Mouse (Mus musculus) adipocyte (in vitro differentiated cells): ENCODE measurements around the gene Mblac2.
A peak's percentile ranks its signal among the peaks of the same experiment; 100 is the strongest.
"Not testable (repeated sequence)": the region's sequence is repeated elsewhere in the genome, so short reads cannot be mapped to it uniquely, and the experiment has no call there.

Experiments used
- DNase-seq: peaks from one replicate; pipeline ENCODE4 v3.0.0-alpha.2; 2016; ENCODE audit warnings: low spot score

Gene Mblac2

GRCm38 (mm10) chr13:81710775-81711545 lies at the start of gene Mblac2, which contains the start of gene Polr3g:
Mblac2 (plus strand) TSS chr13:81711341.
Polr3g (minus strand) TSS chr13:81711013.
- peak; percentile 89 for DNase-seq

- DNase-seq: no peak
These were observed 47.4 kb upstream of the Mblac2 start for GRCm38 (mm10) chr13:81663566-81664330.

GRCm38 (mm10) chr13:81664331-81664698 lies 46.8 kb upstream of the Mblac2 start:
- peak; percentile 54 for DNase-seq

GRCm38 (mm10) chr13:81667713-81668112 lies 43.4 kb upstream of the Mblac2 start:
- DNase-seq: no peak

GRCm38 (mm10) chr13:81675333-81675732 lies 35.8 kb upstream of the Mblac2 start:
- DNase-seq: no peak

GRCm38 (mm10) chr13:81683107-81683506 lies 28.0 kb upstream of the Mblac2 start:
- no peak for DNase-seq

GRCm38 (mm10) chr13:81684258-81684657 lies 26.9 kb upstream of the Mblac2 start:
- peak; percentile 15 for DNase-seq

- no peak for DNase-seq
These were observed 26.3 kb upstream of the Mblac2 start for GRCm38 (mm10) chr13:81684884-81685283.

GRCm38 (mm10) chr13:81689587-81689986 lies 21.6 kb upstream of the Mblac2 start:
- no peak for DNase-seq

GRCm38 (mm10) chr13:81690477-81690876 lies 20.7 kb upstream of the Mblac2 start:
- DNase-seq: no peak

GRCm38 (mm10) chr13:81691606-81692005 lies 19.5 kb upstream of the Mblac2 start:
- no peak for DNase-seq

GRCm38 (mm10) chr13:81694446-81694845 lies 16.7 kb upstream of the Mblac2 start:
- no peak for DNase-seq

- no peak for DNase-seq
These were observed 8.0 kb upstream of the Mblac2 start for GRCm38 (mm10) chr13:81703148-81703547.

- DNase-seq: no peak
These were observed 7.5 kb upstream of the Mblac2 start for GRCm38 (mm10) chr13:81703621-81704020.

GRCm38 (mm10) chr13:81706311-81706710 lies 4.8 kb upstream of the Mblac2 start:
- DNase-seq: no peak

- DNase-seq: no peak
These were observed 1.3 kb upstream of the Mblac2 start for GRCm38 (mm10) chr13:81709805-81710204.

GRCm38 (mm10) chr13:81710266-81710665 lies 875 bp upstream of the Mblac2 start:
- no peak for DNase-seq

- DNase-seq: peak; percentile 9
These were observed 618 bp downstream of the Mblac2 start for GRCm38 (mm10) chr13:81711546-81712371.

- no peak for DNase-seq
These were observed 2.8 kb downstream of the Mblac2 start for GRCm38 (mm10) chr13:81713896-81714295.

GRCm38 (mm10) chr13:81728141-81728540 lies 17.0 kb downstream of the Mblac2 start:
- DNase-seq: not testable (repeated sequence)

- no peak for DNase-seq
These were observed 18.0 kb downstream of the Mblac2 start for GRCm38 (mm10) chr13:81729102-81729501.

GRCm38 (mm10) chr13:81730362-81730761 lies 19.2 kb downstream of the Mblac2 start:
- DNase-seq: no peak
